Mouse (Mus musculus): ENCODE data around the gene Olfr593. TPM values are rescaled to one million over a fixed set of nuclear protein-coding genes. Genes with fewer than 3 reads are reported as not detected.
"Not testable (repeated sequence)": the region's sequence is repeated elsewhere in the genome, so short reads cannot be mapped to it uniquely, and the experiment has no call there.

Gene Olfr593
- polyA plus RNA-seq (2012; ENCODE audit: insufficient read depth, insufficient read length, missing spikeins), result not detected in 2 replicates

- Histone ChIP-seq H3K27ac (ENCODE audit: insufficient read depth, low read depth, low read length) (no peak within 1 kb of the TSS), H3K4me1 (ENCODE audit: control insufficient read depth, insufficient read depth, low read length) (no peaks in the 10 kb centered on the region), H3K4me3 (ENCODE audit: insufficient read depth, low read length) (no peak within 1 kb of the TSS)
- TF ChIP-seq CTCF (IDR thresholded peaks at IDR 0.05; ENCODE audit: low read depth, low read length), result no peak
- no peak for TF ChIP-seq POLR2A (IDR thresholded peaks at IDR 0.05; ENCODE audit: borderline replicate concordance, low read depth, low read length)
Measured at GRCm38 (mm10) chr7:103211562-103211961, at the start of gene Olfr593. TSS of gene Olfr593 (plus strand) at chr7:103211862.

GRCm38 (mm10) chr7:103169697-103170096 is 42.0 kb upstream of the Olfr593 start:
- no peak overlapping the region for H3K4me3 ChIP-seq (ENCODE audit: insufficient read depth, low read length)
- H3K27ac ChIP-seq (ENCODE audit: insufficient read depth, low read depth, low read length), result no peak overlapping the region
- no peak for TF ChIP-seq POLR2A (IDR thresholded peaks at IDR 0.05; ENCODE audit: borderline replicate concordance, low read depth, low read length)
- TF ChIP-seq CTCF (IDR thresholded peaks at IDR 0.05; ENCODE audit: low read depth, low read length), result no peak
- H3K4me1 ChIP-seq (ENCODE audit: control insufficient read depth, insufficient read depth, low read length), result no peaks in the 10 kb centered on the region

- Histone ChIP-seq H3K4me1 (ENCODE audit: control insufficient read depth, insufficient read depth, low read length) (no peaks in the 10 kb centered on the region), H3K27ac (ENCODE audit: insufficient read depth, low read depth, low read length) (no peak within 1 kb of the TSS), H3K4me3 (ENCODE audit: insufficient read depth, low read length) (no peak within 1 kb of the TSS)
- TF ChIP-seq CTCF (IDR thresholded peaks at IDR 0.05; ENCODE audit: low read depth, low read length) (no peak), POLR2A (IDR thresholded peaks at IDR 0.05; ENCODE audit: borderline replicate concordance, low read depth, low read length) (no peak)
Measured at GRCm38 (mm10) chr7:103178240-103178639, 33.4 kb upstream of the Olfr593 start, which contains the start of gene Olfr591. TSS of gene Olfr591 (minus strand) at chr7:103178340.

DNA sequence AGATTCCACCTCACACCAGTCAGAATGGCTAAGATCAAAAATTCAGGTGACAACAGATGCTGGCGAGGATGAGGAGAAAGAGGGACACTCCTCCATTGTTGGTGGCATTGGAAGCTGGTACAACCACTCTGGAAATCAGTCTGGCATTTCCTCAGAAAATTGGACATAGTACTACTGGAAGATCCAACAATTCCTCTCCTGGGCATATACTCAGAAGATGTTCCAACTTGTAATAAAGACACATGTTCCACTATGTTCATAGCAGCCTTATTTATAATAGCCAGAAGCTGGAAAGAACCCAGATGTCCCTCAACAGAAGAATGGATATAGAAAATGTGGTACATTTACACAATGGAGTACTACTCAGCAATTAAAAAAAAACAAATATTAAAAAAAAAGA is 27.2 kb upstream of the Olfr593 start, which contains the start of gene Olfr592:
TSS of gene Olfr592 (plus strand) at position 301 of the 400 bp plus-strand sequence.
- not testable (repeated sequence) for H3K27ac ChIP-seq (ENCODE audit: insufficient read depth, low read depth, low read length); H3K4me1 ChIP-seq (ENCODE audit: control insufficient read depth, insufficient read depth, low read length); H3K4me3 ChIP-seq (ENCODE audit: insufficient read depth, low read length)

- H3K4me3 ChIP-seq (ENCODE audit: insufficient read depth, low read length); H3K27ac ChIP-seq (ENCODE audit: insufficient read depth, low read depth, low read length); H3K4me1 ChIP-seq (ENCODE audit: control insufficient read depth, insufficient read depth, low read length): not testable (repeated sequence)
Measured at GRCm38 (mm10) chr7:103212050-103212449, 388 bp downstream of the Olfr593 start.

GRCm38 (mm10) chr7:103216696-103217095 is 5.0 kb downstream of the Olfr593 start, which contains the start of gene Olfr594:
TSS of gene Olfr594 (plus strand) at chr7:103216996.
- Histone ChIP-seq H3K4me1 (ENCODE audit: control insufficient read depth, insufficient read depth, low read length) (no peaks in the 10 kb centered on the region), H3K27ac (ENCODE audit: insufficient read depth, low read depth, low read length) (no peak within 1 kb of the TSS), H3K4me3 (ENCODE audit: insufficient read depth, low read length) (no peak within 1 kb of the TSS)
- no peak for TF ChIP-seq CTCF (IDR thresholded peaks at IDR 0.05; ENCODE audit: low read depth, low read length)

- not testable (repeated sequence) for H3K4me3 ChIP-seq (ENCODE audit: insufficient read depth, low read length)
Measured at GRCm38 (mm10) chr7:103252405-103252804, 40.7 kb downstream of the Olfr593 start, which contains the start of gene Usp17ld. TSS of gene Usp17ld (minus strand) at chr7:103252505.

More at GRCm38 (mm10) chr7:103252405-103252804, 40.7 kb downstream of the Olfr593 start, which contains the start of gene Usp17ld:
- not testable (repeated sequence) for H3K27ac ChIP-seq (ENCODE audit: insufficient read depth, low read depth, low read length); H3K4me1 ChIP-seq (ENCODE audit: control insufficient read depth, insufficient read depth, low read length)

Other genes with a start within 250 kb of the Olfr593 start
- gene Olfr576, start 249.2 kb upstream of the Olfr593 start, polyA plus RNA-seq (2012; ENCODE audit: insufficient read depth, insufficient read length, missing spikeins), result not detected in 2 replicates
- not detected in 2 replicates for gene Olfr577, start 235.9 kb upstream of the Olfr593 start, polyA plus RNA-seq (2012; ENCODE audit: insufficient read depth, insufficient read length, missing spikeins)
- not detected in 2 replicates for gene Olfr578, start 222.5 kb upstream of the Olfr593 start, polyA plus RNA-seq (2012; ENCODE audit: insufficient read depth, insufficient read length, missing spikeins)
- not detected in 2 replicates for gene Olfr582, start 173.8 kb upstream of the Olfr593 start, polyA plus RNA-seq (2012; ENCODE audit: insufficient read depth, insufficient read length, missing spikeins)
- gene Olfr583, start 160.6 kb upstream of the Olfr593 start, polyA plus RNA-seq (2012; ENCODE audit: insufficient read depth, insufficient read length, missing spikeins), result not detected in 2 replicates
- not detected in 2 replicates for gene Olfr584, start 130.0 kb upstream of the Olfr593 start, polyA plus RNA-seq (2012; ENCODE audit: insufficient read depth, insufficient read length, missing spikeins)
- not detected in 2 replicates for gene Olfr585, start 114.1 kb upstream of the Olfr593 start, polyA plus RNA-seq (2012; ENCODE audit: insufficient read depth, insufficient read length, missing spikeins)
- gene Olfr586, start 86.2 kb upstream of the Olfr593 start, polyA plus RNA-seq (2012; ENCODE audit: insufficient read depth, insufficient read length, missing spikeins), result not detected in 2 replicates
- gene Olfr588-ps1, start 71.0 kb upstream of the Olfr593 start, polyA plus RNA-seq (2012; ENCODE audit: insufficient read depth, insufficient read length, missing spikeins), result not detected in 2 replicates
- not detected in 2 replicates for gene Olfr589, start 55.5 kb upstream of the Olfr593 start, polyA plus RNA-seq (2012; ENCODE audit: insufficient read depth, insufficient read length, missing spikeins)
- gene Olfr591, start 33.5 kb upstream of the Olfr593 start, polyA plus RNA-seq (2012; ENCODE audit: insufficient read depth, insufficient read length, missing spikeins), result not detected in 2 replicates
- not detected in 2 replicates for gene Olfr592, start 27.1 kb upstream of the Olfr593 start, polyA plus RNA-seq (2012; ENCODE audit: insufficient read depth, insufficient read length, missing spikeins)
- gene Olfr594, start 5.1 kb downstream of the Olfr593 start, polyA plus RNA-seq (2012; ENCODE audit: insufficient read depth, insufficient read length, missing spikeins), result not detected in 2 replicates
- gene Usp17ld, start 40.6 kb downstream of the Olfr593 start, polyA plus RNA-seq (2012; ENCODE audit: insufficient read depth, insufficient read length, missing spikeins), result not detected in 2 replicates
- not detected in 2 replicates for gene Olfr596, start 93.8 kb downstream of the Olfr593 start, polyA plus RNA-seq (2012; ENCODE audit: insufficient read depth, insufficient read length, missing spikeins)
- gene Olfr597, start 104.5 kb downstream of the Olfr593 start, polyA plus RNA-seq (2012; ENCODE audit: insufficient read depth, insufficient read length, missing spikeins), result 0.29 TPM in 1 of 2 replicates, not detected in the other
- gene Olfr598, start 111.7 kb downstream of the Olfr593 start, polyA plus RNA-seq (2012; ENCODE audit: insufficient read depth, insufficient read length, missing spikeins), result not detected in 2 replicates
- gene Olfr599, start 124.1 kb downstream of the Olfr593 start, polyA plus RNA-seq (2012; ENCODE audit: insufficient read depth, insufficient read length, missing spikeins), result not detected in 2 replicates
- gene Olfr600, start 137.8 kb downstream of the Olfr593 start, polyA plus RNA-seq (2012; ENCODE audit: insufficient read depth, insufficient read length, missing spikeins), result not detected in 2 replicates
- not detected in 2 replicates for gene Olfr601, start 150.8 kb downstream of the Olfr593 start, polyA plus RNA-seq (2012; ENCODE audit: insufficient read depth, insufficient read length, missing spikeins)
- not detected in 2 replicates for gene Olfr603, start 174.3 kb downstream of the Olfr593 start, polyA plus RNA-seq (2012; ENCODE audit: insufficient read depth, insufficient read length, missing spikeins)
- not detected in 2 replicates for gene Usp17lc, start 203.2 kb downstream of the Olfr593 start, polyA plus RNA-seq (2012; ENCODE audit: insufficient read depth, insufficient read length, missing spikeins)
- gene Olfr605, start 233.6 kb downstream of the Olfr593 start, polyA plus RNA-seq (2012; ENCODE audit: insufficient read depth, insufficient read length, missing spikeins), result not detected in 2 replicates
- not detected in 2 replicates for gene Olfr606, start 237.2 kb downstream of the Olfr593 start, polyA plus RNA-seq (2012; ENCODE audit: insufficient read depth, insufficient read length, missing spikeins)

Measured in bone marrow macrophage, adult 2 months (primary cell).